Mouse (Mus musculus) ES-Bruce4 (cell line): ENCODE data around the gene Col2a1.
A peak's percentile ranks its signal among the peaks of the same experiment; 100 is the strongest.

Source experiments
- CTCF ChIP-seq: IDR thresholded peaks from one replicate; pipeline ENCODE4 v1.8.1; 2011; ENCODE audit warnings: low read depth, low read length
- EP300 ChIP-seq: IDR thresholded peaks from 2 replicates; pipeline ENCODE4 v1.6.1; 2011; ENCODE audit warnings: low read depth, low read length; ENCODE audit not compliant: insufficient read depth
- POLR2A ChIP-seq: IDR thresholded peaks from one replicate; pipeline ENCODE4 v1.8.1; 2011; ENCODE audit warnings: low read length; ENCODE audit not compliant: insufficient read depth

GRCm38 (mm10) chr15:97963989-97964835 is 40.3 kb downstream of the Col2a1 start, which contains the start of gene Tmem106c:
- TF ChIP-seq CTCF: peak; percentile 89
- no peak for TF ChIP-seq POLR2A
- no peak for TF ChIP-seq EP300
